Mouse (Mus musculus): ENCODE results near the gene Qrsl1.

The Qrsl1 gene

DNA sequence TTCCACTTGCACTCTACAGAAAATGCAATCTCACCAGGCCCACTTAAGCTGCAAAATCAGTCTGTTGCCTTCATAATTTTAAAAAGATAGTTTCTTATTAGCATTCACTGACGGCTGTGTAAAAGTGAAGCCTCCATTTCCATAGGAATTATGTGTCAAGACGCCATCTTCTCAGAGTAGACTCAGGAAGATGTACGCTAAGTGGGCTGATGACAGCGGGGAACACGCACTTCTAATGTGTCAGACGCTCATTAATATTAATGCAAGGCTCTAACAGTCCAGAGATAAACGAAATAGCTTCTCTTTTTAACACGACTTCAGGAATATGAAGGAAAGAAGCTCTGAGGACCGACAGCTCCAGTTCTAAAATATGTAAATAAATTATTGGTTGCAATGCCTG, 13.9 kb downstream of the Qrsl1 start:
- in situ Hi-C loops (cut with MboI): no loop called here

DNA sequence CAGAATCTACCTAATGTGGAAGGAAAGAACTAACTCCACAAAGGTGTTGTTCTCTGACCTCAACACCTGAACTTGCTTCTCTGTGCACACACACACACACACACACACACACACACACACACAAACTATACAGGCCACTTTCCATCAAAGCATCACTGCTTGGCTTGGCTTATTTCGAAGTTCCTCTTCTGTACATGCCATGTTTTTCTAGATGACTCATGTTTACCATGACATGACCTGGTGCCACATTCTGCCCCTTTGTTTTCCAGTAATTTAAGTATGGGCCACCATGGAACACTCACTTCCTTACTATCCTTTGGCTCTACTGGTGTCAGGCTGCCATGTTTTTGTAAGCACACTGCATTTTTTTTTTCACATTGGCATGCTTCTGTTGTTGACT, 30.1 kb downstream of the Qrsl1 start:
- in situ Hi-C loops (cut with MboI): no loop called here

DNA sequence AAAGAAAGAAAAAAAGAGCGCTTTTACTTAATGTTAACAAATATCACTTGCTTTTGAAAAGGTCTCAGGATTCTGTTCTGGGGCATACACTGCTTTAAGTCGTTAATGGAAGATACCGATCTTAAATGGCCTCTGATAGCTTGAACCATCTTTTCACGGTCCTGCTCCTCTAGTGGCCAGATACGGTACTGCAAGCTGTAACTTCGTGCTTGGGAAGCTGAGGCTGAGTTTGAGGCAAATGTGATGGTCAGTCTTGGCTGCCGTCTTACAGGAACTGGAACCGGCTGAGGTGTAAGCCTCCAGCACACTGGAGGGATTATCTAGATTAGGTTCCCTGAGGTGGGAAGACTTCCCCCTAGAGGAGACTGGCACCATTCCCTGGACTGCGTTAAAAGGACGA, 30.8 kb downstream of the Qrsl1 start:
- in situ Hi-C loops (cut with MboI): no loop called here

DNA sequence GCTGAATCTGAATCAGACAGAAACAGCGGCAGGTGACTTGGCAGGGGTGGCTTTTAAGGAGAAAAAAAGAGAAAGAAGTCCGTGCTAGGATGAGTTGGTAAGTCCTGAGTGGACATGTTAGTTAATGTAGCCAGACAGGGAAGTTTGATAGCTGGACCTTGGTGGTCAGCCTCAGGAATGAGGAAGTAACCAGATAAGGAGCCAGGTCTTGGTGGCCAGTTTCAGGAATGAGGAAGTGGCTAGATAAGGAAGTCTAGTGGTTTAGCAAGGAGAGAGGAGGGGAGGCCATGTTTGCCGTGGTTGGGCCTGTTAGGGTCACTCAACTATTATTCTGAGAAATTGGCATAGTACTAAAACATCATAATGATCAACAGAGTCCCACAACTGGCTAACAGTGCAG, 45.2 kb downstream of the Qrsl1 start:
- in situ Hi-C loops (cut with MboI): no loop called here

DNA sequence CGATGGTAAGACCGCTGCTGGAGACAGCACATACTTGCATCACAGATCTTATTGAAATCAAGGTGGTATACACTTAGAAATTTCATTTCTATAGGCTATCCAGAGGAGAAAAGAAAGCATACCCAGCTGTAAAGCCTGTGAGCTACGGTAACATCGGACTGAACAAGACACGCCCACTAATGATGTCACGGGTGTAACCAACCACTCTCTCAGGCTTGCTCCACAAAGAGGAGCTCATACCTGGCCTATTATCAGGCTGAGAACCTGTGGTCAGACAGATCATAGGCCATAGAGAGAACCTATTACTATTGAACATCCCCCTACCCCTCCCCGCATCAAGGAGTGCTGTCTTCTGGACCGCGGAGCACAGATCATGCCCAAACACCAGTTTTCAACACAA, 45.6 kb downstream of the Qrsl1 start:
- in situ Hi-C loops (cut with MboI): no loop called here

DNA sequence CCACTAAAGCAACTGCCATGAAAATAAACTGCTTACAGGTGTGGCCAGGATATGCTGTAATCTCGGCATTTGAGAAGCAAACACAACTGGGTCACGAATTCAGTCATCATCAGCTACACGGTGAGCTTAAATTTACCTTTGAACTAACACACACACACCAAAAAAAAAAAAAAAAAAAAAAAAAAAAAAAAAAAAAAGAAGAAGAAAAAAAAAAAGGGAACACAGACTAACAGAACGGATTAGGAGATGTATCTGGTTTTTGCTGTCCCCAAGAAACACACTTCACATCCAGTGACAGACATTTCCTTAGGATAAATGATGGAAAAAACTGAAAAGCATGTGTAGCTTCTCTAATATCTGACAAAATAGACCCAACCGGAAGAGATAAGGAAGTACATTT, 49.6 kb downstream of the Qrsl1 start:
- in situ Hi-C loops (cut with MboI): no loop called here

DNA sequence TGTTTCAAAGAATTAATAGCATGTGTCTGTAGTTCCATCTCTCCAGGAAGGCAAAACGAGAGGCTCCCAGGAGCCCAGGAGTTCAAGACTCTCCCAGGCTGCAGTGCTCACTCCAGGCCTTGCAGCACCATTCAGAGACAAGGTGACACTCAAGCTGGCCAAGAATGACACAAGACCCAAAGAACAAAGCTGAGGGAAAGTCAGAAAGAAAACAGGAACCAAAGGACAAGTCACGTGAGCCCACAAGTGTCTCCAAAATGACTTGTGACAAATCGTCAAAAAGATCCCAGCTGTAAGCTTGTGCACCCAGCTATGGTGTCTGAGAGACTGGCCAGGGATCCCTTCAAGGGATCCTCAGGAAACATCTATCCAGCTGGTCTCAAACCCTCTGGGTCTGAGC, 52.1 kb downstream of the Qrsl1 start:
- in situ Hi-C loops (cut with MboI): no loop called here

DNA sequence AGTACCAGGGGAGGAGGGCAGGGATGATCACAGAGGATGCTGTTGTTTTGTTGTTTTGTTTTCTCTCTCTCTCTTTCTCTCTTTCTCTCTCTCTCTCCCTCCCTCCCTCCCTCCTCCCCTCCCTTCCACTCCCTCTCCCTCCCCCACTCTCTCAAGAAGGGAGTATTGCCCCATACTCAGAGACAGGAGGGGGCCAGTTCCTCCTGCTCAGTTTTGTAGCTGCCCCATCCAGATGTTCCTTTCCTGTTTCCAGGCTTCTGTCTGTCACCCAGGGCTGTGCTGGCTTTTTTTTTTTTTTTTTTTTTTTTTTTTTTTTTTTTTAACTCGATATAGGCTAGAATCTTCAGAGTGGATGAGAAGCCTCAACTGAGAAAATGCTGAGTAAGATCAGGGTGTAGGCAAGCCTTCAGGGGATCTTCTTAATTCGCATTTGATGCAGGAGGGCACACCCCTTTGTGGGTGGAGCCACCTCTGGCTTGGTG, 55.4 kb downstream of the Qrsl1 start:
- in situ Hi-C loops (cut with MboI): no loop called here

DNA sequence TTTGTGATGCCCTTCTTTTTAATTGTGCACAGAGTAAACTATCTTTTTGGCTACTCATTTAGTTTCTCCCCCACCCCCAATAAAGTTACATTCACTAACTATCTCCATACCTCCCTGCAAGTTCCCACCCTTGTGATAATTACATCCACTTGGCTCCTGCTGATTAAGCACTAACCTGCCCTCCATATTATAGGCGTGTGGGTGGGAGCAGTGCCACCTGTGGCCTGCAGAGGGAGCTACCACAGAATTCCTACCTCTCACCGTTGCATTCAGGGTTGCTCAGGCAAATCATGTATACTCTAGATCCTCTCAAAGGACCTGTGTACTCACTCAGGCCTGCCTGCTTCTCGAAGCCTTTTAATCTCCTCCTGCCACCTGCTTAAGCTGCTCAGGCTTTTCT, 56.1 kb downstream of the Qrsl1 start:
- in situ Hi-C loops (cut with MboI): no loop called here

DNA sequence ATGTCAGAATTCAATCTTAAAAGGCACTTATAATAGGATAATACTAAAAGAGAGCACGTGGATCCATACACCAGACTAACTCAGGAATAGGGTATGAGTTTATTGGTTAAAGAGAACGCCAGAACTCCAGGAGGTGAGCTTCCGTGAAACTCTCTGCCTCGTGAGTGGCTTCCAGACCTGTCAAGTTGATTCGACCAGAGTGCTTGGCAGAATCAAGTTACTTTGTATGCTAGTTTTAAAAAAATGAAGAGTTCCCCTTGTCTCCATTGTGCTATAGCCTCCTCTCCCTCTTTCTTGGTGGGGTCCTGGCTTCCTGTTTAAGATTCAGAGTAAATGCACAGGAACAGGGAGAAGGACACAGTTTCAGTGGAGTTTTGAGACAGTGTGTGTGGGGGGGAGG, 60.1 kb downstream of the Qrsl1 start:
- in situ Hi-C loops (cut with MboI): no loop called here

DNA sequence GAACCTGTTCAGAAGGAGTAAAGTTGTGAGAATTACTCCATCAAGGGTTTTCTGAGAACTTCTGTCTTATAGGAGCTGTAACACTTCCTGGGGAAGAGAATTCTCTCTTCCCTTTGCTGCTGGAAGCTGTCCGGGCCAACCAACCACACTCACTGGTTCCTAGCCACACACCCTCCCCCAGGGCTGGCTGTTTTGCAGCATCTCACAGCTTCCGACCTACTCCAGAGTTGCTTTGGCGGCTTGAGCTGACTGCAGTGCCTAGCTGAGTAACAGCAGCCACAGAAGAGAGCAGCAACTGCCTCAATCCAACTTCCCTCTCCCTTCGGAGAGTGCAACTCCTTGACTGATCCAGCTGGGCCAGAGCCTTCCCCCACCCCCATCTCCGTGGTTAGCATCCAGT, 68.7 kb downstream of the Qrsl1 start:
- in situ Hi-C loops (cut with MboI): no loop called here

DNA sequence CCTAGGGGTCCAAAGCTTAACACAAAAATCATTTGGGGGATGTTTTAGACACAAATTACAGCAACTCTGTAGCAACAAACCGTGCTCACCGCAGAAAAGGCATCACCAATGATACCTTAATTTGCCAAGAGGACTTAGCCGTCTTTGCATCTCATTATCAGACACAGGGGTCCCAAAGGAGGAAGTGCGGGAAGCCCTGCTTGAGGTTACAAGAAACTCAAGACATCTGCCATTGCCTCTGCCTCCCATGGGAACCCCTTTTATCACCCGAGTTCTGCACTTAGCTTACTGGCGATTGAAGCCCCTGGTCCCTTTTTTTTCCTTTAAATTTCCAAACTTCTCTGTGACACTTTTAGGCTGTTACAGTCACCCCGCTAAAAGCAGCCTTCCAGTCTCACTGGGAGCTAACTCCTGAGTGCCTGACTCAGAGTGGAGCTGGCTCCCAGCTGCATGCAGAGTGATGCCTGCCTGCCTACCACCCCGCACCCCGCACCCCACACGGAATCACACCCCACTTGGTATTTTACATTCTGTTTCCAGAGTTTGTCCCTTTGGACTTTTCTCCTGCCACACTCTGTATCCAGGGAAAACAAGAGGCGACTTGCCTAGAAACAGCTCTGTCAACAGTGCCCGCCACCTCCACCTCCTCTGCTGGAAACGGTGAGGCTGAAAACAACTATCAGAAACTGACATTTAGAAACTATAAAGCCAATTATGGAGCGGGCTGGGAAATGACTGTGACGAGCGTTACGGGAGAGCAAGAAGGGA, 71.1 kb downstream of the Qrsl1 start:
- in situ Hi-C loops (cut with MboI): no loop called here

DNA sequence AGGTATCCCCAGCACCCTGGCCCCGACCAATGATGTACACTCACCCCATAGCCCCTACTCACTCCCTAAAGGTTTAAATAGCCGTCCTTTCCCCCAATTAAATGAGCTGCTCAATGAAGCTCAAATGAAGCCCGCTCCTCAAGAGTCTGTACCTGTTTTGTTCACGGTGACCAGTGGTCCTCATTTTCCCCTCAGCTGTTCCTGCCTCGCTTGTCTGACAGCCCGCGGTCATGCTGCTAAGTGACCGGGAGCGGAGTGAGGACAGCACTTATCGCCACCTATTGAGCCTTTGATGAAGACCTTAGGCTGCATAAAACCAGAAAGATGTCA, 72.9 kb downstream of the Qrsl1 start:
- in situ Hi-C loops (cut with MboI): loop anchor here (5.0 to 10.0 kb wide), 2 partner anchors 86 to 254 kb away; partner anchors contain the start of gene Cd24a

DNA sequence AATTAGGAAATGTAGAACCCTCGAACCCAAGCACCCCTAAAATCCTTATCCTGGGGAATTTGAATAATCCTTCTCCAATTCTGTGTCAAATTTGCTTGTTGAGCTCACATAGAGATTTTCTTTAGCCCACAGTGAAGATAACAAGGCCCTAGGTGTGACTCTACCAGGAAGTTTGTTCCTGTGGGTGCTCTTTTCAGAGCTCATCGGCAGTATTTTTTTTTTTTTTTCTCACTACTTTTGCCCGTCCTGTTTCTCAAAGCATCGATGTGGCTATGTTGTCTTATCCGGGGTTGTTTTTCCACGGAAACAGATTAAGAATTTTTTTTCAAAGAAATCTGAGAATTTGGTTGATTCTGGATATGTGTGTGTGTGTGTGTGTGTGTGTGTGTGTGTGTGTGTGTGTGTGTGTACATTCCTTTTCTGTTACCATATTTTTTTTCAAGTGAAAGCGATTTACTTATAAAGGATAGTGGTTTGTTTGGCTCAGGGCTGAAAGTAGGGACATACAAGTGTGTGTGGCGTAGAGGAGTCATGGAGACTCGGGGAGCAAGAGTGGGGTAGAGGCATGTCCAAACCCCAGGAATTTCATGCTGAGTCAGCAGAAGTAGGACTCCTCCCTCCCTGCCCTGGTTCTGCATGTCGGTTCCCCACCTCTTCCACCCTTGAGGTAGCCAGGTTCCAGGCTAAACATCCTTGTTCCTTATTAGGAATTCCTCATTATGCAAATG, 73.4 kb downstream of the Qrsl1 start:
- in situ Hi-C loops (cut with MboI): loop anchor here (5.0 to 10.0 kb wide), 2 partner anchors 86 to 253 kb away; partner anchors contain the start of gene Cd24a

DNA sequence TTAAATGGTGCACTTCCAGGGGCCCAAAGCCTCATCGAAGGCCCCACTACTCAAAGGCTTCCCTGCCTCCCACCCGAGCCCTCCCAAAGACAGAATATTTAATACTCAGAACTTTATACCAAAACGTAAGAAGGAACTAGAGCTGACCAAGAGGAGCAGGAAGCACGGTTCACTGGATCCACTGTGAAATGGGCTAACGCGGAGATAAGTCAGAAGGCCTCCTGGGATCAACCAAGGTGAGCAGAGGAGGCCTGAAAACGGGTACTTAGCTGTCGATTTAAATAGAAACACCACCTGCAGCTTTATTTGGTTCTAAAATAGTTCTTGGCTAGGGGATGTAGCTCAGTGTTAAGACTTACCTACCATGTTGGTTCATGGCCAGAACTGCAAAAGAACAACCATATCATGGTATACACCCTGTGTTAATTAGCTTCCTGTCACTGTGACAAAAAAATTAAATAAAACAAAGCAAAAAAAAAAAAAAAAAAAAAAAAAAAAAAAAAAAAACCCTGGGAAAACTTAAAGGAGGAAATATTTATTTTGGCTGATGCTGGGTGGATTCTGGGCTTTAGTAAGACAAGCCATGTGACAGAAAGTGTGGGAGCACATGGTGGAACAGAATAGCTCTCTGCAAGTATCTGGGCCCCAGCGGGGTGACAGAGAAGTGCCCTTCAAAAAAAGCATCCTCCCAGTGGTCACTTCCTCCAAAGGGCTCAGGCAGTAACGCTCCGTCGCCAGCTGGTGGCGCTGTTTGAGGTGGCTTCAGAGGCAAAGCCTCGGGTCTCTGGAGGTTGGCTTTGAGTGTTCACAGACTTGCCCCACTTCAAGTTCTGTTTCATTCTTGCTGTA, 74.5 kb downstream of the Qrsl1 start:
- in situ Hi-C loops (cut with MboI): loop anchor here (5.0 to 10.0 kb wide), 2 partner anchors 85 to 252 kb away; partner anchors contain the start of gene Cd24a

DNA sequence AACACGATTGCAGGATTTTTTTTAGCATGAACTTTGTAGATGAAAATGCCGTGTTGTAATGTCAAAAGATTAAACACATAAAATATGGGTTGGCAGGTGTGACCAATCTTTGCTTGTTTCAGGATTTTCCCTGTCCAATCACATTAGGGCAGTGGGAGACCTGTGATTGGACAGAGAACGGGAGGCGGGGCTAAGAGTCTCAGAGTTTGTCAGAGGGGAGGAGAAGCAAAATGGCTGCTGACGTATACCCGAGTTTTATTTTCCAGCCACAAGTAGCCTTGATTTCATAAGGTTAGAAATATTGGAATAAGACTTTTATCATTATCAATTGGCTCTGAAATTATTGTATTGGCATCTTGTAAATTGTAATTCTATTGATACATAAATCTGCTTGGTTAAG, 75.8 kb downstream of the Qrsl1 start:
- in situ Hi-C loops (cut with MboI): loop anchor here (5.0 to 10.0 kb wide), 2 partner anchors 83 to 251 kb away; partner anchors contain the start of gene Cd24a

DNA sequence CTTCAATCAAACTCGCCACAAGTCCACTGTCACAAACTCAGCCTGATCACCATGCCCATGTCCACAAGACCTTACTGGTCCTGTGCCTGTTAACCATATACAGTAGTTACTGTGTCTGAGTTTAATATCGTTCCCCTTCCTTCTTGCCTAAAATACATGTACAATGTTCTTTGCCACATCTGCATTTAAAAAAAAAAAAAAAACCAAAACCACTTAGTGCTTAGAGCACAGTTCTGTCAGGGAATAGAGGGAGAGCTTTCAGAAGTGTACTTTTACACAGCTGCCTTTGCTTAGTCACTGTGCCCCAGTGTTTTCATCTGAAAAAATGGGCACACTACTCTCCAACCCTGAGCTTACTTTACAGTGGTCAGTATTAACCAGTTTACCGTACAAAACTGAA, 76.8 kb downstream of the Qrsl1 start:
- in situ Hi-C loops (cut with MboI): loop anchor here (5.0 to 10.0 kb wide), 2 partner anchors 82 to 250 kb away; partner anchors contain the start of gene Cd24a

All from mature B cell (primary cell).